Mouse (Mus musculus) layer of hippocampus, adult 11-12 months (tissue): Measurements from ENCODE around the gene Fat3.
A peak's percentile ranks its signal among the peaks of the same experiment; 100 is the strongest.

Source experiments
- DNase-seq: peaks from one replicate; pipeline ENCODE4 v3.0.0; 2022; ENCODE audit warnings: low spot score

The Fat3 gene

DNA sequence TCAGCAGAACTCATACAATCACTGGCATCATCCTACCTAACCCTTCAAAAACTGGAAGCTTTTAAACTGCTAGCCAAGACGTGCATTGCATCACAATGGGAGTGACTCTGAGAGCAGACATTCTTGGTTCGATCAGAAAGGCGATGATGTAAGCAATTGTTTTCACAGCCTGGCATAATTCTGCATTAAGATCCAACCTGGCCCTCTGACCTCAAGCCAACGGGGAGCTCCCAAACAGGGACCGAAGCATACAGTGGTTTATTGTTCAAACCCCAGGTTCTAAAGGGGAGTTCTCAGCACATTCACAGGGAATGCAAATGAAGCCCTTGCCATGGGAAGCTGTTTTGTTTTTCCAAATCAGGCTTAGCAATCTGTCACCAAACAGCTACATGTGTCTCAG, 63.3 kb downstream of the Fat3 start:
- DNase-seq: no peak

DNA sequence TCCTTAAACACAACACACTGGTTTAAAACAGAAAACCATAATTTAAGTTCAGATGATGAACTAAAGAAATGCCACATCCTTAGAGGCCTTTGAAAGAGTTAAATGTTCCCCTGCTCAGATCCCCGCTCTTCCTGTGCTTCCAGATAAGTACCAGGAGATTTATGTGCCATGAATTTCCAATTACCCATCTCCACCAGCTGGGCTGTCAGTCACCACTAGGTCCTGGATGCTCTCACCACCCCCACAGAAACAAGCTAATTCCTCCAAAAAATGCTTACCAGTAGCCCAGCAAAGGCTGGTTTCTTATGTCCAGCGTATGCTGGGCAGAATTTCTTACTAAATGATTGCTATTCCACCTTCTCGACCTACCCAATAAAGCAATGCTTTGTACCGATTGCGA, 72.5 kb downstream of the Fat3 start:
- no peak for DNase-seq

DNA sequence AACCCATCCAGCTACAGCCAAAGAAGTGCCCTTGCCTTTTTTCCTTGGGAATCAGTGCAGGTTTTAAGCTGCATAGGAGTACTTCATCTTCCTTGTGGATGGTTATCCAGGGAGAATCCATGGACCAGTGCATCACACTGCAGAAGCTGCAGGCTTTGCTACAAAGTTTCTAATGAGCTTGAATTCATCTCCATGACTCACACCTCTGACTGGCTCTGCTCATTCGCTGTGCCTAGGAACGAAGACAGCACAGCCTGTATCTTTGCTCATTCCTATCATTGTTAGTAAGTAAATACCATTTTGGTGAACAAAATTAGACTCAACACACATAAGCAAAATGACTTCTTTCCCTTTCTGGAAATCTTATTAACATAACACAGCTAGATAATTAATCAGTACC, 78.4 kb downstream of the Fat3 start:
- no peak for DNase-seq

DNA sequence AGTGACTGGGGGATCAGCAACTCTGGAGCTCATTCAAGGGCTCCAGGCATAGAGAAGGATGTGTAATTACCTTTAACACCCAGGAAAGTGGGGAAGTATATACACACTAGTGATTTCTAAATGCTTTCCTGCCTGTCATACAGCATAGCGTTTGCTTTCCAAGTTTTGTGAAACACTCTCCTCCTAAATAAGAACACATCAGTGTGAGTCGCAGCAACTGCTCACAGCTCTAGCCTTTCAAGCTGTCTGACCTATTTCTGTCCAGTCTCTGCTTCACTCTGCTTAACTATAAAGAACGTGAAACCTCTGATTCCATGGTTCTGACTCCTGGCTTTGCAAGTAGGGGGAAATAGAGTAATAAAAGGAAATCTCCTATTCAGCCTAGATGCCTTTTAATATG, 98.3 kb downstream of the Fat3 start:
- no peak for DNase-seq

- no peak for DNase-seq
Measured at GRCm38 (mm10) chr9:16398734-16399686, 102.1 kb downstream of the Fat3 start.

- no peak for DNase-seq
Measured at GRCm38 (mm10) chr9:16389141-16389540, 111.9 kb downstream of the Fat3 start.

- no peak for DNase-seq
Measured at GRCm38 (mm10) chr9:16387527-16387926, 113.6 kb downstream of the Fat3 start.

- DNase-seq: no peak
Measured at GRCm38 (mm10) chr9:16363713-16364112, 137.4 kb downstream of the Fat3 start.

- no peak for DNase-seq
Measured at GRCm38 (mm10) chr9:16361811-16362210, 139.3 kb downstream of the Fat3 start.

DNA sequence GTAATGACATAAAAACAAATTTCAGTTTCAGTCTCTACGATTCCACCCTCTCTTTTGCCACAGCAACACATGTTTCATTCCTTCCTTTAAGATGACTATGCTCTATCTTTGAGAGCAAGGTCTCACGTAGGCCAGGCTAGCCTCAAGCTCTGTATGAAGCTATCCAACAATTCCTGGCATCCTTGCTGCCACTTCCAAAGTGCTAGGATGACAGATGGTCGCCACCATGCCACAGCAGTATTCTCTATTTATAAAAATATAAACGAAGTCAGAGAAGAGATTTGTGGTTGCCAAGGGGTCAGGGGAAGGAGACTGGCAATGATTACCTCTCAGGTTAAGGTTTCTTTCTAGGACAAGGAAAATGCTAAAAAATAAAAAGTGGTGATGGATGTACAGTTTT, 144.4 kb downstream of the Fat3 start:
- no peak for DNase-seq

DNA sequence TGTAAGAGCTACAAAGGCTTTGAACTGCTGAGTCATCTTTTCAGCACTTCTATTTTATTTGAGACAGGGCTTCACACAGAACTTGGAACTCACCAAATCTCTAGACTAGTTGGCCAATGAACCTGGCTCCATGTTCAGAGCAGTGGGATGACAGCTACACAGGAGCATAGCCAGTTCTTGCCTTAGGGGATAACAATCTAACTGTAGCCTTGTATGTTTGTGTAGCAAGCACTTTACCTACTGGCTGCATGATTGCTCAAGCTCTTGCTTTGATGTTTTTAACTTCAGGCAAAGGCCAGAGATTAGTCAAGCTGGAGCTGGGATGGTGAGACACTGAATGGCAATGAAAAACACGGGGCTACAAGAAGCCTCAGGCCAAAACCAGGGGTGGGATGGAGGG, 146.2 kb downstream of the Fat3 start:
- DNase-seq: no peak

GRCm38 (mm10) chr9:16353049-16353724, 147.9 kb downstream of the Fat3 start:
- no peak for DNase-seq

- DNase-seq: no peak
Measured at GRCm38 (mm10) chr9:16352486-16353048, 148.5 kb downstream of the Fat3 start.

DNA sequence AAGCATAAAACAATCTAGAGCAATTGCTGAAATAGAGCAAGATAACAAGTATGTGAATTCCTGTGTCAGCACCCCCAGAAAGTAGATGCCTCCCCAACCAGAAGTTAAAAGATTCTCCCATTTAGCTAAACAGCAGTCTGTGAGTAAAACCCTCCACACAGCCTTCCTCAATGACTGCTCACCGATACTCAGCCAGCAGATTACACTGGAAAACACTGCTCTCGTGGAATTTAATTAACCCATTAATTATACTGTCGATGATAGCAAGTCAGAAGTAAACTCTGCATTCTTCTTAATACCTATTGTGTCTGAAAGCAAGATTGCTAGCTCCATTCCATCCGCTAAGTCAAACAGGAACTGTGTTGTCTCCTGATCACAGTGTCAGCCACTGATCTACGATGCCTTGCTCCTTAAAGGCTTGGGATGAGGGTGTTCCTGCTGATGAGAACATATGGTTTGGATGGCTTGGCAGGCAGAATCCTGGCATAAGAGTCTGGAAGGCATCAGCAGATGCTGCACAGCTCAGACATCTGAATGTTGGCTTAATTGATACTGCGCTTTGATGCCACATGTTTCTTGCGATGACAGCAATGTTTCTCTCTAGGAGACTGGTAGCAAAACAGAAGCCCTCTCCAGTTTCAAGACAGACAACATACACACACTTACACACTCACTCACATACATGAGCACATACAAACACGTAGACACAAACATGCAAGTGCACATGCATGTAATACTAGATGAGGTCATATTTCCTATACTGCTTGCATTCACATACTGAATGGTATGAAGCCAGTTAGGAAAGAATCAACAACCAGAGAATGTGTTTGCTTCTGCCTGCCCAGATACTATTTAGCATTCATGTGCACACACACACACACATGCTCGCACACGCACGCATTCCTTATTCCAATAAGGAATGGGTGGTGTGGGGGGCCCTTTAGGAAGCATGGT, 155.9 kb downstream of the Fat3 start:
- DNase-seq: peak; percentile 59

GRCm38 (mm10) chr9:16343191-16343590, 157.9 kb downstream of the Fat3 start:
- no peak for DNase-seq

DNA sequence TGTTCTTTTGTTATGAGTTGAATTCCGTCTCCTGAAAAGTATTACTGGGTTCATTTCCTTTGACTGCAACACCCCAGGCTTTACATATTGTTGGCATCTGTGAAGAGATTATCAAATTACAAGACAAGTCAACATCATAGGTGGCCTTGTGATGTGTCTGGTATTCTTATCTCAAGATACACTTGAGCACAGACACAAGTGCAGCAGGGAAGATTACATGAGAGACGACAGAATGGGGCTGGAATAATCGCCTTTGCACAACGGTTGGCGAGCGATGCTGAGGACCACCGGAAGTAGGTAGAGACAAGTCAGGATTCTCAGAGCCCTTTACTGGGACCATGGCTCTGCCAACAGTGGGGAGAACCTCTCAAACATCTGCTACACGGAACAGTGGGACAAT, 158.5 kb downstream of the Fat3 start:
- no peak for DNase-seq

- DNase-seq: no peak
Measured at GRCm38 (mm10) chr9:16330290-16330984, 170.6 kb downstream of the Fat3 start.

- no peak for DNase-seq
Measured at GRCm38 (mm10) chr9:16318957-16319356, 182.1 kb downstream of the Fat3 start.

- no peak for DNase-seq
Measured at GRCm38 (mm10) chr9:16312599-16313197, 188.4 kb downstream of the Fat3 start.
